Mouse (Mus musculus) ES-CJ7 (cell line): Measurements from ENCODE around the gene Wdr90.
A peak's percentile ranks its signal among the peaks of the same experiment; 100 is the strongest.
"Not testable (repeated sequence)": the region's sequence is repeated elsewhere in the genome, so short reads cannot be mapped to it uniquely, and the experiment has no call there.

ENCODE experiments used
- DNase-seq: peaks from one replicate; pipeline ENCODE4 v3.0.0; 2011; ENCODE audit warnings: low read depth, low spot score

Wdr90 gene

DNA sequence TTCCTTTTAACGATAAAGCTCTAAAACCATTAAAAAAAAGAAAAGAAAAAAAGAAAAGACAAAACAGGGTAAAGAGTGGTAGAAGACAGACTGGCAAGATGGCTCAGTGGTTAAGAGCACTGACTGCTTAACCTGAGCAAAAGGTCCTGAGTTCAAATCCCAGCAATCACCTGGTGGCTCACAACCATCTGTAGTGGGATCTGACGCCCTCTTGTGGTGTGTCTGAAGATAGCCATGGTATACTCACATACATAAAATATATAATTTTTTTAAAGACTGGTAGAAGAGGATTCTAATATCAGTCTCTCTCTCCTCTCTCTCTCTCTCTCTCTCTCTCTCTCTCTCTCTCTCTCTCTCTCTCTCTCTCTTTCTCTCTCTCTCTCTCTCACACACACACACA lies 53.8 kb downstream of the Wdr90 start:
- not testable (repeated sequence) for DNase-seq

DNA sequence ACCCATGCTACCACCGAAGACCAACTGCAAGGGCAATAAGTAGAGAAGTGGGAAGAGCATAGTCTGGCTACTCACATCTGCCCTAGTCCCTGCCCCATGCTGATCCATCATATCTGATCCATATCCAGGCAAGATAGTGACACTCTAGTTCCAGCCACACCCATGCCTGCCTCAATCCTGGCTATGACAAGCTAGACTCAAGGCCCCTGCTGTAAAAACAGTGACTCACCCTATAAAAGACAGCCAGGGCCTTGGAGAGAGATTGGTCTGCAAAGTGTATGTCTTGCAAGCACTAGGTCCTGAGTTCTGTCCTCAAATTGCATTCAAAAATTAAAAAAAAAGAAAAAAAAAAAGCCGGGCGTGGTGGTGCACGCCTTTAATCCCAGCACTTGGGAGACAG lies 54.8 kb downstream of the Wdr90 start:
- no peak for DNase-seq

DNA sequence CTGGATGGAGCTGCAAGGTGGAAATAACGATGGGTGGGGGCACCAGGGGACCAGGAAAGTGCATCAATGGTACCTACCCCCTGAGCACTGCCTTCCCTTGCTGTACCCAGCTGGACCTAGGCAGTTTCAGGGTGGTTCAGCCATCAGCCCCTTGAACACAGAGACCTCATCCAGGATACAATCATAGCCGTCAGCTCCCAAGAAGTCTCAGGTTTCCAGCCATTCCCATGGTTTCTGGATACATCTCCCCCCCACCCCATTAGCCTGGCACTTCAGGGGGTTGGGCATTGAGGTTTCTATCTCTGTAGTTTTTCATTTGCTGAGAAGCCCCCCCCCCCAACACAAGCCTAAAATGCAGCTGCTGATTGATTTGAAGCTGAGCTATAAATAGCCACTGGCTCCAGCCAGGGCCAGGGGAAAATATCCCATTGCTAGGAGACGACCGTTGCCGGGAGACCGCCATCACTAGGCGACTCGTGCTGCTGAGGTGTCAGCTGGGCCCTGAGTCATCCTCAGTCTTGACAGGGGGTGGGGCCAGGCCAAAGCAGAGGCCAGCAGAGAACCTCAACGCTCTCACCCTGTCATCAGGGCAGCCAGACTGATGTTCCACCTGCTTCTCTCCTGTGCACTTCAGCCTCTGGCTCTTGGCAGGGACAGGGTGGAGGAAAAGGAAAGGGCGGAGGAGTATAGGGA lies 58.3 kb downstream of the Wdr90 start:
- peak; percentile 33 for DNase-seq

DNA sequence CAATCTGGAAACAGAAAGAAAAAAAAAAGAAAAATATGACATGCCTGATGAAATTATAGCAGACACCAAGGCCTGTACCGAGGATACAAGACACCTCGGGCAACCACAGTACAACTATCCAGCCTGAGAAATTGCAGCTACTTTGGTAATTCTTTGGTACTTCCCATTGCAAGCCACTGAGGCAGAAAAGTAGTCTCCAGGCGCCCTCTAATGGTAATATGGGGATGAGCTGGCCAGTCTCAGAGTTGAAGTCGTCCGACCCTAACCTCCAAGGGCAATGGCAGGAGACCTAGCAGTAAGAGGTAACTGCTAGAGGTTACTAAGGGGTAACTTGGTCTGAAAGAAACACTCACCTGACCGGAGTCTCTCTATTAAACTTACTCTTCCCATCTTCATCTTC lies 60.3 kb downstream of the Wdr90 start:
- peak; percentile 79 for DNase-seq

DNA sequence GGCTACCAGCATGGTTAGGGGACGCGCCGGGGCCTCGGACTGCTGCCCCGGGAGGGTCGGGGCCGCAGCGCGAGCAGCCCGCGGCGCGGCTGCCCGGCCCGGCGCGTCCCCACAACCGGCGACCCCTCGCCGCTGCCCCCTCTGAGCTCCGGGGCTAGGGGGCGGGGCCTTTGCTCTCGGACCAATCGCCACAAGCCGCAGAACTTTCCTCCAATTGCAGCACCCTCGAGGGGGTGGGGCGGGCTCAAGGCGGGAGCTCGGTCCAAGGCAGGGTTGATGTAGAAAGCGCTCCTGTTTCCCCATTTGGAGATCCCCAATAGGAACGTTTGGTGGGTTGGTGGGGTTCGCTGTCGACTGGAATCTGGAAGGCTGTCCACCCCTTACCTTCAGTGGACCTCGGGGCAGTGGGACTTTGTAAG lies 64.3 kb downstream of the Wdr90 start, which contains the start of gene Metrn:
Gene Metrn, minus strand, starts transcription at position 186 of the 419 bp plus-strand sequence.
- peak; percentile 84 for DNase-seq

DNA sequence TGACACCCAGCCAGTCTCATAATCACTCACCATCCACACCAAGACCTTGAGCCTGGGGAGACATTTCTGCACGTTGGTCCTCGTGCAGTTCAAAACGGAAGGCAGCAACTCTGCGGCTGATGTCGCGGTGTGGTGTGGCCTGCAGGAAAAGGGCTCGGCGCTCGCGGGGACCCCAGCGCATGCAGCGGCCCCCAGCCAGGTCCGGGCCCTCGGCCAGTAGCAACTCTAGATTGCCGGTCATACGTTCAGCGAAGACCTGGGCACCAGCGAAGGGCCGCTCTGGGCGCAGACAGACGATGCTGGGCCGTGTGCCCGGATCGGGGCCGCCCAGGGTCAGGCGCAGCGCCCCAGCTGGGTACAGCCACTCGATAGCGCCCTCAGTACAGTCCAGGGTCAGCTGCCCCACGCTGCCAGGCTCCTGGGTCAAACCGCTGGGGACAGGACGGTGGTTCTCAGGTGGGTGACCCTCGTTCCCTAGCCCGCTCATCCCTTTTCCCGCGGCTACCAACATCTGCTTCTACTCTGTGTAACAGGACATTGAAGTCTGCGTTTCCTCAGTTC lies 65.0 kb downstream of the Wdr90 start:
- no peak for DNase-seq

DNA sequence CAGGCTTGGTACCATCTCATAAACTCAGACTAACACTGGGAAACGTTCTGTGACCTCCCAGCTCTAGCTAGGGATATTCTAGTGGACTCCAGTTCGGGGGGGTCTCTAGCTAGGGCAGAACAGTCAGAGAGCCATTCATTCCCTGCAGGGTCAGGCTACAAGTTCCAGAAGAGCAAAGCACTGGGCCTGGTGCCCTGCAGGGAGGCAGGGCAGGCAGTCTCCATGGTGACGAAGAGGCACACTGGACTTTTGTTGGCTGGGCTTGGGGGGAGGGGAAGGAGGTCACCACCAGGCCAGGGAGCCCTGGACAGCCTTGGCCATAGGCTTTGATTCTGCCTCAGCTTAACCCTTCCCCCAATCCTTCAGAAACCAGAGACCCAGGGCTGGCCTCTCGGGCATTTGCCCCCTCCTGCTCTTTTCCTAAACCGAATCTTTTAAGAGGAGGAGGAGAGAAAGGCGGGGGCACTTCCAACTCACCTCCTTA lies 65.7 kb downstream of the Wdr90 start, which contains the start of gene AC134908.4:
Gene AC134908.4, minus strand, starts transcription at position 51 of the 484 bp plus-strand sequence.
- DNase-seq = no peak

DNA sequence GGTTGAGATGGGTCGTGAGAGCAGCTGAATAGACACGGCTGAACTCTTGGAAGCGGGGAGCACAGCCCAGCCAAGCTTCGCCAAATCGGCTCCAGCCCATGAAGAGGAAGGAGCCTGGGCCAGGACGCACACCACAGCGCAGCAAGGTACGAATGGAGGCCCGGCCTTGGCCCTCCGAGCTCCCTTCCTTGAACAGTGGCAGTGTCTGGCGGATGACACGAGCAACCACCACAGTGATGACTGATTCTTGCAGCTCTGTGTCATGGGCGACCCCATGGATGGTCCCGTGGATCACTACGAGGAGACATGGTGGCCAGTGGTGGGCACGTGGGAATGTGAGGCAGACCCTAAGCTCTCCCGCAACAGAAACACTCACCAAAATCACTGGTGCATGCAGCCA lies 66.3 kb downstream of the Wdr90 start:
- no peak for DNase-seq
